Mouse (Mus musculus): Measurements from ENCODE around the gene Ufc1. TPM values are rescaled to one million over a fixed set of nuclear protein-coding genes. Genes with fewer than 3 reads are reported as not detected.
A peak's percentile ranks its signal among the peaks of the same experiment; 100 is the strongest.

Gene Ufc1
- polyA plus RNA-seq, 1 experiment from 2014 or later: 92.0 TPM

DNA sequence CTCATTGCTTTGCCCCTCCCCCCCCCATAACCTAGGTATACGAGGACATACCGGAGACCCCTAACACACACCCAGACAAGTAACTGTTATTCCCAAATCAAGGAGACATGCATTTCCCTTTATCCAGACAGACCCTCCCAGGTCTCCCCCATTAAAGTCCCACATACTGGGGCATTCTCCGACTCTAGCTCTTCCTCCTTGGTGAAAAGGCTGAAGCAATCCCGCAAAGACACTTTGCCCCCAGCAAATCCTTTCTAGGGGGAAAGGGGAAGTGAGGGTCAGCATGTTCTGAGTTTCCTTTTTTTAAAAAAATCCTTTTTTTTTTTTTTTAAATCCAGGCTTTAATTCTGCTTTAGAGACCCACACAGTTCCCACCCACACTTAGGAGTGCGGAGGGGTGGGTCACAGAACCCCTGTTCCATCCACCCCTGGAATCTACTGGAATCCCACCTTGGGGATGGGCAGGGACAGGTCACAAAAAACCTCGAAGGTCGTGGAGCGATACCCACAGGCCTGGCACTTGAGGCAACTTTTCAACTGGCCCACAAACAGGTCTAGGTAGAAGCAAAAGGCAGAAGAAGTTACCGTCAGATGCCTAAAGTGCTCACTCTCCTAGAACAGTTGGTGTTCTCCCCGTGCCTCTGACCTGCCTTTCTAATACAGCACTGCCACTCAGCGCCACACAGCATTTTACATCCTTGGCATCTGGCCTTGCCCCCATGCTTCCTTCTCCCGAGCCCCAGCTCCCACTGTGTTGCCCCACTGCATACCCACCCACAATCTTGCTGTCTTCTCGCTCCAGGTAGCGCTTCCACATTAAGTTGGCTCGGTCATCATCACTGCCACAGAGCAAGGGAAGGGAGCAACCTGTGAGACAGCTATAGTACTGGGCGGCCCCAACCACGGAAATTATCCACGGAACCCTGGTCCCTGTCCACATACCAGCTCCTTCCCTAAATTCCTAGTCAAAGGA, 11.3 kb downstream of the Ufc1 start:
- Histone ChIP-seq H3K9me3 (no peaks in the 10 kb centered on the region), H3K27ac (no peak overlapping the region), H3K27me3 (ENCODE audit: insufficient read depth, poor library complexity, severe bottlenecking) (no peaks in the 10 kb centered on the region), H3K4me1 (peaks cover 45% of the 10 kb centered on the region), H3K36me3 (peaks cover 55% of the 10 kb centered on the region), H3K4me3 (no peak overlapping the region)
- WGBS: 93% methylated on average over 18 of the region's 18 CpGs
- DNase-seq (ENCODE audit: low spot score): peak; percentile 74

- H3K27ac ChIP-seq: peak overlapping the region; percentile 83; the same call in 1 of the 2 replicates
- DNase-seq (ENCODE audit: low spot score): peak; percentile 72
- H3K27me3 ChIP-seq (ENCODE audit: insufficient read depth, poor library complexity, severe bottlenecking): no peaks in the 10 kb centered on the region
- WGBS: 72% methylated on average over 18 of the region's 18 CpGs
- no peaks in the 10 kb centered on the region for H3K9me3 ChIP-seq
- peaks cover 39% of the 10 kb centered on the region for H3K4me1 ChIP-seq
- H3K4me3 ChIP-seq: peak overlapping the region; percentile 77
- H3K36me3 ChIP-seq: peaks cover 63% of the 10 kb centered on the region
Observed at GRCm38 (mm10) chr1:171282086-171282805, 12.6 kb downstream of the Ufc1 start.

DNA sequence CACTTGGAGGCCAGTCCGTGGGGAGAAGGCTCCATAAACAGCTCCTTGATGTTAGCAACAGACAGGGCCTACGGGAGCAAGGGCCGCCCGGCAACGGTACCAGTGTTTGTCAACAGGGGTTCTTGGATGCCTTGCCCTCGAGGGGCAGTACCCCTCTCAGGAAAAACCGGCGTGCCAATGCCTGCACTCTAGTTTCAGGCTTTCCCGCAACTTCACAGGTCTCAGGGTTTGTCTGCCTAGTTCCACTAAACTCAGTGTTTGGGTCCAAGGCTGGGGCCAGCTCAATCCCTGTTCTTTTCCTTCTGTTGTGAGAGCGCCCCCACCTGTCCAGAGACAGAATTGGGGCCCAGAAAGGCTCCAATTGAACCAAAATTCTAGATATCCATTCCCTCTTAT, 13.3 kb downstream of the Ufc1 start:
- Histone ChIP-seq H3K27ac (peak overlapping the region; percentile 83), H3K4me1 (peaks cover 31% of the 10 kb centered on the region), H3K27me3 (ENCODE audit: insufficient read depth, poor library complexity, severe bottlenecking) (no peaks in the 10 kb centered on the region), H3K4me3 (peak overlapping the region; percentile 77), H3K9me3 (no peaks in the 10 kb centered on the region), H3K36me3 (peaks cover 68% of the 10 kb centered on the region)
- under 1% methylated on average over 10 of the region's 10 CpGs for WGBS
- DNase-seq (ENCODE audit: low spot score): no peak

- H3K36me3 ChIP-seq: peaks cover 68% of the 10 kb centered on the region
- H3K4me1 ChIP-seq: peaks cover 30% of the 10 kb centered on the region
- H3K4me3 ChIP-seq: peak within 1 kb of the TSS; percentile 77
- no peaks in the 10 kb centered on the region for H3K9me3 ChIP-seq
- H3K27me3 ChIP-seq (ENCODE audit: insufficient read depth, poor library complexity, severe bottlenecking): no peaks in the 10 kb centered on the region
- peak within 1 kb of the TSS; percentile 83 for H3K27ac ChIP-seq
- WGBS: under 1% methylated on average over 26 of the region's 26 CpGs
- DNase-seq (ENCODE audit: low spot score): peak; percentile 99
Observed at GRCm38 (mm10) chr1:171280916-171281527, 13.8 kb downstream of the Ufc1 start, which contains the start of gene Ppox. Gene Ppox, minus strand, starts transcription at chr1:171281186.

GRCm38 (mm10) chr1:171280250-171280915, 14.4 kb downstream of the Ufc1 start:
- H3K36me3 ChIP-seq: peaks cover 68% of the 10 kb centered on the region
- H3K4me1 ChIP-seq: peaks cover 24% of the 10 kb centered on the region
- H3K9me3 ChIP-seq: no peaks in the 10 kb centered on the region
- H3K27ac ChIP-seq: peak overlapping the region; percentile 83
- peak; percentile 76 for DNase-seq (ENCODE audit: low spot score)
- WGBS: 1% methylated on average over 25 of the region's 25 CpGs
- H3K4me3 ChIP-seq: peak overlapping the region; percentile 77
- H3K27me3 ChIP-seq (ENCODE audit: insufficient read depth, poor library complexity, severe bottlenecking): no peaks in the 10 kb centered on the region

DNA sequence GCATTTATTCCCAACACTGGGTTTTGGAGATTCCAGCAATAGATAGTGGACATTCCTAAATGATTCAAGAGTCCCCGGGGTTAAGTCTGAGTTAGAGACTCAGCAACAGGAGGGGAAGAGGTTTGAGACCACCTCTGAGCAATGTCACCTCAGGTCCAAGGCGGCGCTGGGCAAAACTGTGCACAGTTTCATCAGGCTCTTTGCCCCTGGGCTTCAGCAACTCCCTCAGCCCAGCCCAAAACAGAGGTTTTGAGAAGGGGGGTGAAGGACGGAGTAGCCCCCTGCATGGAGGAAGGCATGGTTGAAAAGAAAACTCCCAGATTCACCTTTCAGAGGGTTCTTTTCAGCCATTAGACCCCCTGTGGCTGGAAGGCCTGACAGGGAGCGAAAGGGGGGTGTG, 15.1 kb downstream of the Ufc1 start:
- peaks cover 24% of the 10 kb centered on the region for H3K4me1 ChIP-seq
- peak; percentile 71 for DNase-seq (ENCODE audit: low spot score)
- peaks cover 68% of the 10 kb centered on the region for H3K36me3 ChIP-seq
- whole genome bisulfite sequencing: 55% methylated on average over 5 of the region's 5 CpGs
- no peaks in the 10 kb centered on the region for H3K9me3 ChIP-seq
- no peaks in the 10 kb centered on the region for H3K27me3 ChIP-seq (ENCODE audit: insufficient read depth, poor library complexity, severe bottlenecking)
- peak overlapping the region; percentile 83 for H3K27ac ChIP-seq
- peak overlapping the region; percentile 77 for H3K4me3 ChIP-seq

DNA sequence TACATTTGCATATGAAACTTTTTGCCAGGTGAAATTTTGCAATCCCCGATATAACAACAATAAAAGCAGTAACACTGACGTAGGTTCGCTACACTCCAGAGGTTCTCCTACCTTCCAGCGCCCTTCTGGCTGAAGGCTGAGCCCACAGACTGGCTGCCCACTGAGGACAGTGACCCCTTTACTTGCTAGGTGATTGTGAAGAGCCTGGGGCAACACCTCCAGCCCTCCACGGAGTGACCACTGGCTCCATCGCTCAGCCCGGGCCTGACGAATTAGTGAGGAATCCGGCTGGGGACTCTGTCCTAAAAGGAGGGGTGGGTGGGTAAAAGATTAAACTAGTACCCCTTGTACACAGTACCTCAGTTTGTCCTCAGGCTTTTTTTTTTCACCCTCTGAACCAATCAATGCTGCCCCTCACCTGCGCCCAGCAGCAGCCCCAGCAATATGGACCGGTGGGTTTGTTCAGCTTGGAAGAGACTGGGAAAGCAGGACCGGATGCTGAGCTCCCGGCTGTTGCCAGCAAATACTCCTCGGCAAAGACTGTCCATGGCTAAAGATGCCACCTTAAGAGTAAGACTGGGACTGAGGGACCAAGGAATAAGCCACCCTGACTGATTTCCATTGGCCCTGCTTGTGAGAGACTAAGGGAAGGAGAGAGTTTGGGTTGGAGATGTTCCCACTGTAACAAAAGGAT, 15.7 kb downstream of the Ufc1 start:
- Histone ChIP-seq H3K4me1 (peaks cover 24% of the 10 kb centered on the region), H3K4me3 (peak overlapping the region; percentile 77), H3K27me3 (ENCODE audit: insufficient read depth, poor library complexity, severe bottlenecking) (no peaks in the 10 kb centered on the region), H3K27ac (peak overlapping the region; percentile 83; the same call in 1 of the 2 replicates), H3K9me3 (no peaks in the 10 kb centered on the region), H3K36me3 (peaks cover 70% of the 10 kb centered on the region)
- peak; percentile 72 for DNase-seq (ENCODE audit: low spot score)
- 86% methylated on average over 14 of the region's 14 CpGs for WGBS

DNA sequence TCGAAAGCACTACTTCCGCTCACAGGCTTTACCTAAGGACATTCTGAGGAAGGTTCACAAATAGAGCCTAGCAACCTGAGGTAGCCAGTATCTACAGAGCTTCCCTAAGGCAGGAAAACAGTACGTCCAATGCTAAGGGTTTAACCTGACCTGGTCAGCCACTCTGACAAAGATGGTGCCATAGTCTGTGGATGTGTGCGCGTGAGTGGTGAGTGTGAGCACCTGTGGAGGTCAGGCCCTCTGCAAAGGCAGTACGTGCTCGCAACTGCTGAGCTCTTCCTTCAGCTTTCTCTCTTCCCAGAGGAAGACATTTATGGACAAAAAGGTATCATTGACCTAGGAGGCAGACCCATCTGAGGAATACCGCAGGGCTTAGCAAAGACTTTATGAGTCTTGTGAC, 16.4 kb downstream of the Ufc1 start:
- no peak overlapping the region for H3K4me3 ChIP-seq

DNA sequence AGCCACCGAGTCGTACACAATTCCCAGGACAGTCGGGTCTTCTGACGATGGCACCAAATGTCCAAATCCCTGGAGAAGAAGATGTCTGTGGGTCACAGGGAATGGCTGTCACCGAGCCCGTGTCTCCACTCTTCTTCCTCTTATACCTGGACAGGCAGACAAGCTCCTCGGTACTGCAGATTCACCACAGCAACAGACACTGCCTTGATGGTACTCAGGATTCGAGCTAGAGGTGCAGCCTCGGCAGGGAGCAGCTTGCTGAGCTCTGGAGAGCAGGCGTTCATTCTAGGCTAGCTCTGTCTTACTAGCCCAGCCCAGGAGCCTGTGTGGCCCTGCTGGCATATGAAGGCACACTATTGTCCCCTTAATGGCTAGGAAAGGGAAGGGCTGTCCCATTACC, 17.1 kb downstream of the Ufc1 start:
- no peak overlapping the region for H3K4me3 ChIP-seq
- H3K4me1 ChIP-seq: peaks cover 24% of the 10 kb centered on the region
- peak; percentile 70 for DNase-seq (ENCODE audit: low spot score)
- H3K27me3 ChIP-seq (ENCODE audit: insufficient read depth, poor library complexity, severe bottlenecking): no peaks in the 10 kb centered on the region
- 84% methylated on average over 10 of the region's 10 CpGs for WGBS
- H3K36me3 ChIP-seq: peaks cover 71% of the 10 kb centered on the region
- no peak overlapping the region for H3K27ac ChIP-seq
- no peaks in the 10 kb centered on the region for H3K9me3 ChIP-seq

More for the DNA sequence above, 16.4 kb downstream of the Ufc1 start:
- no peaks in the 10 kb centered on the region for H3K27me3 ChIP-seq (ENCODE audit: insufficient read depth, poor library complexity, severe bottlenecking)
- peak; percentile 63 for DNase-seq (ENCODE audit: low spot score)
- H3K27ac ChIP-seq: no peak overlapping the region
- 95% methylated on average over 8 of the region's 8 CpGs for WGBS
- H3K4me1 ChIP-seq: peaks cover 24% of the 10 kb centered on the region
- H3K36me3 ChIP-seq: peaks cover 71% of the 10 kb centered on the region
- H3K9me3 ChIP-seq: no peaks in the 10 kb centered on the region

- Histone ChIP-seq H3K4me1 (peaks cover 17% of the 10 kb centered on the region), H3K9me3 (no peaks in the 10 kb centered on the region), H3K4me3 (no peak overlapping the region), H3K36me3 (peaks cover 74% of the 10 kb centered on the region), H3K27me3 (ENCODE audit: insufficient read depth, poor library complexity, severe bottlenecking) (no peaks in the 10 kb centered on the region), H3K27ac (no peak overlapping the region)
- WGBS: 91% methylated on average over 14 of the region's 14 CpGs
- no peak for DNase-seq (ENCODE audit: low spot score)
Observed at GRCm38 (mm10) chr1:171276110-171276748, 18.6 kb downstream of the Ufc1 start.

- no peak for DNase-seq (ENCODE audit: low spot score)
- Histone ChIP-seq H3K4me3 (no peak overlapping the region), H3K9me3 (no peaks in the 10 kb centered on the region), H3K27ac (no peak overlapping the region), H3K36me3 (peaks cover 74% of the 10 kb centered on the region), H3K4me1 (peaks cover 22% of the 10 kb centered on the region), H3K27me3 (ENCODE audit: insufficient read depth, poor library complexity, severe bottlenecking) (no peaks in the 10 kb centered on the region)
- WGBS: 89% methylated on average over 11 of the region's 11 CpGs
Observed at GRCm38 (mm10) chr1:171275144-171275734, 19.6 kb downstream of the Ufc1 start.

All from heart, embryonic 10.5 days (tissue).